Mouse (Mus musculus) hindlimb bud, embryonic 11.5 days (tissue): ENCODE measurements around the gene Arhgap44.

Source experiments
- DNase-seq: peaks from one replicate; pipeline ENCODE4 v3.0.0-alpha.2; 2012; ENCODE audit warnings: low read depth, low spot score; ENCODE audit errors: extremely low spot score

The Arhgap44 gene

DNA sequence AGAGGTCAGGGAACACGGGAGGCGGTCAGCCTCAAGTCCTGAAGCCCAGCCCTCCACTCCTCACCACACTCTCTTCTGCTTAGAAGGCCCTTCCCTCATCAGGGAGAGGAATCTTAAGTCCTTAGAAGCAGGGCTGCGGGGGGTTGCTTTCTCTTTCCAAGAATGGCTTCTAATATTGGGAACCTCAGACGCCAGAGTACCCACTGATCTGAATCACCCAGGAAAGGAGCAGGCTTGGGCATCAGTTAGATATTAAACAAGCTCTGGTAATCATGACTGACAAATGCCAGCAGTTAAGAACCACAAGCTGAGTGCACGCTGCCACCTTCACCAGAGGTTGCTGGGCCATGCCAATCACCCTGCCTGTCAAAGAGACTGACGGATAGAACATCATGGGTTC lies 148.9 kb downstream of the Arhgap44 start:
- DNase-seq, result no peak

DNA sequence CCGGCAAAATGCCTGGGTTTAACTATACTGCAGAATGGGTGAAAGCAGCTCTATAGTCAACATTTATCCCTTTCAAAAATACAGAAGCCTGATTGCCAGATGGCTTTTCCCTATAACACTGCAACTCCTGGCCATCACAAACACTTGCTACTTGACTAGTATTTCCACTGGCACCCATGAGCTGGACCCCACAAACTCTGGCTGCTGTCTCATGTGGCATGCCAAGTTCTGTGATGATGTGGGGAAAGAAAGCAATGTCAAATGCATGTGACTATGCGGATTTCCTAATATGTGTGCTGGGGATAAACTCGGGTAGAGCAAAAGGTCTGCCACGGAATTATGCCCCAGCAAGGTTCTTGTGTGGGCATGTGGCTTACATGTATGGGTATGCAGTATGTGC lies 156.7 kb downstream of the Arhgap44 start:
- DNase-seq, result no peak

GRCm38 (mm10) chr11:65004836-65005235 lies 157.9 kb downstream of the Arhgap44 start:
- no peak for DNase-seq

DNA sequence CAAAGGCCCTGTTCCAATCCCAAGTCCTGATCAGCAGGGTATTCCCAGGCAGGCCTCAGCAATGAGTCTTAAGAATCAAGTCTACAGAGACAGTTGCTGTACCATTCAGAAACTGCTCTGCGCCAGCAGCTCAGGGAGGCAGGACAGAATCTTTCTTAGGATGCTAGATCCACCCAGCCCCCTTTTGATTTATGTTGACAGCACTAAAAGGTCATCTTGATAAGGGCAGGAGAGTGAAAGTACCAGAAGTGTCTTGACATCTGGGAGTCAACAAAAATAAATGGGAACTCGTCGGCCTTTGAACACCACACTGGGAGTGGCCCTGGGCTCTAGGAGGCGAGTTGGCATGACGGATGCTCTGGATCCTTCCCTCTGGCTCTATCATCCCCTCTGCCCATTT lies 159.2 kb downstream of the Arhgap44 start:
- DNase-seq, result no peak

GRCm38 (mm10) chr11:65001729-65002128 lies 161.0 kb downstream of the Arhgap44 start:
- no peak for DNase-seq

GRCm38 (mm10) chr11:64999685-65000084 lies 163.1 kb downstream of the Arhgap44 start:
- no peak for DNase-seq

DNA sequence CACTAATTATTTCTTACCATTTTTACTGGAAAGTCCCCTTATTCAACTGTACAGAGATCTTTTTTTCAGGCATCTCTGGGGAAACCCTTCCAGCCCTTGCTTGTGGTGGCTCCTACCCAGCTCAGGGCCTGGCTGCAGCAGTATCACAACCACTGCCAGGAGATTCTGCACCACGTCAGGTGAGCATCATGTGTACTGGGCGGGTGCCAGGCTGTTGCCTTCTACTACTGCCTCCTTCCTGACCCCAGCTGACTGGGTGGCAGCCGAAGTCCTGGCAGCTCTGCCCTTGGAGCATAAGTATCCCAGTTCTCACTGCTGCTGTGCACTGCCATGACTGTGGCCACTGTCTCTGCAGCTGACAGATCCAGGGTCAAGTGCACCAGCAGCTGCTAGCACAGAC lies 164.3 kb downstream of the Arhgap44 start:
- no peak for DNase-seq

DNA sequence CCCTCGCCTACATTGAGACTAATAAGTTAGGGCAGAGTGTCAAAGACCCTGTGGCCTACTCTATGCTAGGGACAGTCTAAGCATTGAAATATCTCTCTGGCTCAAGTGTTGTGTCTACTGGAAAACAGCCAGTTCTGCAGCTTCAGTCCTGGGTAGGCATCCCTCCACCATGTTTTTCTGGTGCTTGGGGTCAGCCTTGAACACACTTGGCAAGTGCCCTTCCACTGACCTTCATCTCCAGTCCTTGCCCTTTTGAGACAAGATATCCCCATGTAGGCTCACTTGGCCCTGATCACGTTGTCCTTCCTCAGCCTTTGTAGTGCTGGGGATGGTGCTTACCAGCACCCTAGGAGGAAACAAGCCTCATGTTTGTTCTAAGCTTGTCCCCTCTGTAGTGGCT lies 174.2 kb downstream of the Arhgap44 start:
- DNase-seq, result no peak

DNA sequence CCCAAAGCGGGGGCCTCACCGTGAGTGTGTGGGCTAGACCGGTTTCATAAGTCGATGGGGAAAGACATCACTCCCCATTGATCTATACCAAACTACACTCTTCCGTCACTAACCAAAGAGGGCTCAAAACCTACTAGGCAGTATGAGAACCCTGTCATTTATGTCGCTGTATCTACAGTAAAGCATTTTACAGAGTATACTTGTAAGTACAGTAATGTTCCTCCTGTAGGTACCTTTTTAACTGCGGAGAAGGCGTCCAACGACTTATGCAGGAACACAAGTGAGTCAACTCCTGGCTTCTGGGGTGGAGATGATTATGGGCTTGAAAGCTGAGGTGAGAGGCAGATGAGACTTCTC lies 183.3 kb downstream of the Arhgap44 start:
- DNase-seq, result no peak

DNA sequence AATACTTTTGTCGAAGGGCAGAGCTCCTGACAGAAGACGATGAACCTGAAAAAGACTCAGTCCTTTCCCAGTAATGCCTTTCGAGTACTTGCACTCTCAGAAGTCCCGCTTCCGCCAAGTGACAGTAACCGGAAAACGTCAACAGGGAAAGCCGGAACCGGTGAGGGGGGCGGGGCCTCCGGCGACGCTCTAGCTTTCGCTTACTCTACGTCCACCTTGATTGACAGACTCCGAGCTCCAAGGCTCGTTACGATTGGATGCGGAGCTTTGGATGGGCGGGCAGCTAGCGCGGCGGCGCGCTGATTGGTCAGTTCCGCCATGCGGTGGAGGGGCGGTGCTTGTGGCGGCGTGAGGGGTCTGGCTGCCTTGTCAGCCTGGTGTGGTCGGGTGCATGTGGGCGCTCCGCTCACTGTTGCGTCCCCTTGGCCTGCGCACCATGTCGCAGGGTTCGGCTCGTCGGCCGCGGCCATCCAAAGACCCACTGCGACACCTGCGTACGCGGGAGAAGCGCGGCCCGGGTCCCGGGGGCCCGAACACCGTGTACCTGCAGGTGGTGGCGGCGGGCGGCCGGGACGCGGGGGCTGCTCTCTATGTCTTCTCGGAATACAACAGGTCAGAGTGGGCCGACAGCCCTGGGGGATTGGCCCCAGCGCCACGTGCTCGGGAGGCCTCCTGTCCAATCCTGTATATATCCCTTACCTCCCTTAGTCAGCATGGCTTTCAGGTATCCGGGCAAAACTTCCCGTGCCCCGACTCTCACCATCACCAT lies 183.9 kb downstream of the Arhgap44 start, which contains the start of gene Elac2:
Gene Elac2, plus strand, starts transcription at position 319 of the 769 bp plus-strand sequence.
- DNase-seq, result peak; percentile 96

- DNase-seq, result no peak
Observed at GRCm38 (mm10) chr11:64972418-64972817, 190.3 kb downstream of the Arhgap44 start.

- no peak for DNase-seq
Observed at GRCm38 (mm10) chr11:64971471-64971988, 191.2 kb downstream of the Arhgap44 start.

DNA sequence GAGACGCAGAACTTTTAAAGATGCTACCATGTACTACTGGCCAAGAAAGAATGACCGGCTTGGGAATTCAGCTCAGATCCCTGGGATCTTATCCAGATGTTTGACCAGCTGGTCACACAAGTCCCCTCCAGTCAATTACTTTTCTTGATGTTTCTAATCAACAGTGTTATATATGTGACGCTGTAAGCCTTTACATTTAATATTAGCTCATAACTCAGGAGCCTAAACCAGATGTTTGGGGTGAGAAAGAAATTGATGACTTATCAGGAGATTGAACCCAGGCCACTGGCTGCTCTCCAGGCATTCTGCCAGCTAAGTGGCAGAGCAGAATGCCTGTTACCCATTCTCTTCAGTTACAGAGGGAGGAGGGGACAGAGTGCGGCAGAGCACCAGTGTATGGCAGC lies 193.8 kb downstream of the Arhgap44 start:
- peak; percentile 66 for DNase-seq

- DNase-seq, result peak; percentile 93
Observed at GRCm38 (mm10) chr11:64968507-64968906, 194.3 kb downstream of the Arhgap44 start.

- DNase-seq, result no peak
Observed at GRCm38 (mm10) chr11:64962629-64963028, 200.1 kb downstream of the Arhgap44 start.

DNA sequence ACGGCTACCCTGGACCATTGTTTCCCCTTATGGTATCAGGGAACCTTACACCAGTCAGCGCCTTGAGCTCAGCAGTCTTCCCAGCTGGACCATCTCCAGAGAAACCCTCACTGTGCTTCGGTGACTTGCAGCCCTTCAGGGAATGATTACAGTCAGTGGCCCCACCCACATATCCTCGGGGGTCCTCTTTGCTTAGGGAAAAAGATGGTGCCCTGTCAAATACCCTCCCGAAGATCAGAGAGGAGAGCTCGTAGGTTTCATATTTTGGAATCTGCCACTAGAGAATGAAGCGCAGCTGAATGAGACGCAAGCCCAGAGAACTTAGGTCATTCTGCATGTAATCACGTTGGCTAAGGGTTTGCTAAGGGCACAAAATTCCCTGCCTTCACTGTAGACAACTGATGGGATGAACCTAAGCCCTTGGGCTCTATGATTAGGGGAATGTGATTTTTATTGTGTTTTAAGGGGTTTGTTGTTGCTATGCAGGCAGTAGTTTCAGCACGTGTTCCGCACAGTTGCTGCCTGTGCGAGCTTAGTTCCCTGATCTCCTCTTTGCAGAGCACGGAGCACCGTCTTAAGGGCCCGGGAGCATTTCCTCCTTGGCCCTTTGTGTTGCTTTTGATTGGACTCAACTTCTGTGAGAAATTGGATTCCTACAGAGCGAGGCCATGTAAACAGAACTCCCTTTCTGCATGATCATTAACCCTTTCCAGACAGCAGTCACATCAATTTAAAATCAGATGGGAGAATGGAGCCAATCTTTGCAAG lies 205.6 kb downstream of the Arhgap44 start:
- peak; percentile 30 for DNase-seq
